Mouse (Mus musculus) ES-E14 (cell line): ENCODE results near the gene Phlpp1. TPM values are rescaled to one million over a fixed set of nuclear protein-coding genes. Genes with fewer than 3 reads are reported as not detected.

Experiments used
- DNase-seq: peaks from one replicate; pipeline ENCODE4 v3.0.0-alpha.2; 2013; ENCODE audit warnings: low read depth, low spot score
- H3K27ac ChIP-seq: 2 replicates; pipeline ENCODE4 v1.5.1; 2012; ENCODE audit warnings: low read depth, mild to moderate bottlenecking, low read length, moderate library complexity, mixed read lengths; ENCODE audit not compliant: poor library complexity, insufficient read depth, severe bottlenecking
- H3K36me3 ChIP-seq: 2 replicates; pipeline ENCODE4 v1.6.1; 2012; ENCODE audit warnings: mild to moderate bottlenecking, low read length, moderate library complexity, mixed read lengths; ENCODE audit not compliant: control insufficient read depth, poor library complexity, insufficient read depth, severe bottlenecking
- H3K4me1 ChIP-seq, 2 experiments: fragments of 150-350 bp in 1 of 2; sonication (generic) in 1 of 2; 2 replicates each; pipeline ENCODE4 v1.6.1; 2012; ENCODE audit warnings: low read length in 2 of 2, mild to moderate bottlenecking in 1 of 2, mixed read lengths in 1 of 2; ENCODE audit not compliant: control insufficient read depth in 2 of 2, insufficient read depth in 2 of 2, poor library complexity in 1 of 2
- H3K4me3 ChIP-seq, 2 experiments: fragments of 150-350 bp in 1 of 2; sonication (generic) in 1 of 2; 2 replicates each; pipeline ENCODE4 v1.5.1; 2012; ENCODE audit warnings: low read length in 2 of 2, low read depth in 1 of 2, mild to moderate bottlenecking in 1 of 2, mixed read lengths in 1 of 2; ENCODE audit not compliant: insufficient read depth in 1 of 2, poor library complexity in 1 of 2, severe bottlenecking in 1 of 2
- H3K9ac ChIP-seq: 2 replicates; pipeline ENCODE4 v1.6.1; 2012; ENCODE audit warnings: low read depth, mild to moderate bottlenecking, low read length, mixed read lengths; ENCODE audit not compliant: poor library complexity, insufficient read depth, severe bottlenecking
- H3K9me3 ChIP-seq: fragments of 150-350 bp; sonication (generic); 2 replicates; pipeline ENCODE4 v1.6.1; 2012; ENCODE audit warnings: low read depth, mild to moderate bottlenecking, low read length; ENCODE audit not compliant: control insufficient read depth, insufficient read depth
- CHD2 ChIP-seq: IDR thresholded peaks from 2 replicates; pipeline ENCODE4 v1.6.1; 2014; ENCODE audit warnings: mild to moderate bottlenecking, low read depth, low read length, inconsistent platforms
- HCFC1 ChIP-seq: IDR thresholded peaks from 2 replicates; pipeline ENCODE4 v1.6.1; 2012; ENCODE audit warnings: low read length, inconsistent platforms, borderline replicate concordance; ENCODE audit not compliant: insufficient read depth
- MAFK ChIP-seq: IDR thresholded peaks from 2 replicates; pipeline ENCODE4 v1.6.1; 2014; ENCODE audit warnings: mild to moderate bottlenecking, low read depth, low read length, inconsistent platforms; ENCODE audit not compliant: insufficient read depth
- ZC3H11A ChIP-seq: IDR thresholded peaks from 2 replicates; pipeline ENCODE4 v1.6.1; 2012; ENCODE audit warnings: low read depth, mild to moderate bottlenecking, inconsistent platforms, low read length, borderline replicate concordance
- ZNF384 ChIP-seq: IDR thresholded peaks from 2 replicates; pipeline ENCODE4 v1.6.1; 2012; ENCODE audit warnings: low read depth, low read length, inconsistent platforms
- in situ Hi-C, 2 experiments: fragments of 600-800 bp; cut with MboI; formaldehyde crosslinking; loops; one replicate each; pipeline ENCODE4 v1.15.1; 2025; ENCODE audit warnings: low sequenced_read_pairs in 2 of 2, inconsistent platforms in 1 of 2; ENCODE audit not compliant: unreplicated experiment in 2 of 2
- total RNA-seq: library from RNA; depleted of rRNA; stranded (reverse); fragments of 300-350 nt; gene quantifications from 2 replicates; pipeline ENCODE4 v1.2.3, GENCODE M21; 2012

Phlpp1 gene
- total RNA-seq, 1 experiment = 4.5 TPM

- no peaks in the 10 kb centered on the region for H3K36me3 ChIP-seq
- DNase-seq = no peak
- in situ Hi-C loops = no loop called here
- TF ChIP-seq ZC3H11A = no peak
- TF ChIP-seq CHD2 = no peak
- no peak for TF ChIP-seq ZNF384
- no peak overlapping the region for H3K9ac ChIP-seq
- no peaks in the 10 kb centered on the region for H3K4me1 ChIP-seq
- no peak overlapping the region for H3K27ac ChIP-seq
- no peaks in the 10 kb centered on the region for H3K9me3 ChIP-seq
- no peak overlapping the region for H3K4me3 ChIP-seq
Measured at GRCm38 (mm10) chr1:106362841-106363604, 191.5 kb downstream of the Phlpp1 start.

- no peak overlapping the region for H3K4me3 ChIP-seq
- no peak overlapping the region for H3K27ac ChIP-seq
- no peak for TF ChIP-seq ZC3H11A
- no peak for TF ChIP-seq CHD2
- no peak for TF ChIP-seq ZNF384
- no peak for TF ChIP-seq MAFK
- no peak for TF ChIP-seq HCFC1
- no peaks in the 10 kb centered on the region for H3K9me3 ChIP-seq
- H3K36me3 ChIP-seq = no peaks in the 10 kb centered on the region
- H3K9ac ChIP-seq = no peak overlapping the region
- DNase-seq = no peak
- no peaks in the 10 kb centered on the region for H3K4me1 ChIP-seq
- in situ Hi-C loops = no loop called here
Measured at GRCm38 (mm10) chr1:106369330-106369729, 197.8 kb downstream of the Phlpp1 start.

GRCm38 (mm10) chr1:106372446-106372845 lies 200.9 kb downstream of the Phlpp1 start:
- no peaks in the 10 kb centered on the region for H3K4me1 ChIP-seq
- in situ Hi-C loops = no loop called here
- no peaks in the 10 kb centered on the region for H3K9me3 ChIP-seq
- H3K27ac ChIP-seq = no peak overlapping the region
- H3K9ac ChIP-seq = no peak overlapping the region
- DNase-seq = no peak
- TF ChIP-seq ZNF384 = no peak
- TF ChIP-seq MAFK = no peak
- no peak for TF ChIP-seq HCFC1
- no peak for TF ChIP-seq CHD2
- TF ChIP-seq ZC3H11A = no peak
- no peaks in the 10 kb centered on the region for H3K36me3 ChIP-seq
- H3K4me3 ChIP-seq = no peak overlapping the region

GRCm38 (mm10) chr1:106373656-106374055 lies 202.1 kb downstream of the Phlpp1 start:
- in situ Hi-C loops = no loop called here
- Histone ChIP-seq H3K9ac (no peak overlapping the region), H3K27ac (no peak overlapping the region), H3K4me3 (no peak overlapping the region), H3K36me3 (no peaks in the 10 kb centered on the region), H3K9me3 (no peaks in the 10 kb centered on the region), H3K4me1 (no peaks in the 10 kb centered on the region)
- no peak for TF ChIP-seq HCFC1
- TF ChIP-seq CHD2 = no peak
- no peak for TF ChIP-seq ZC3H11A
- TF ChIP-seq MAFK = no peak
- TF ChIP-seq ZNF384 = no peak
- DNase-seq = no peak

- DNase-seq = no peak
- no peak overlapping the region for H3K9ac ChIP-seq
- H3K4me3 ChIP-seq = no peak overlapping the region
- H3K27ac ChIP-seq = no peak overlapping the region
- no peak for TF ChIP-seq HCFC1
- no peaks in the 10 kb centered on the region for H3K9me3 ChIP-seq
- in situ Hi-C loops = no loop called here
- H3K4me1 ChIP-seq = no peaks in the 10 kb centered on the region
- no peaks in the 10 kb centered on the region for H3K36me3 ChIP-seq
Measured at GRCm38 (mm10) chr1:106374274-106374673, 202.7 kb downstream of the Phlpp1 start.
